Mouse (Mus musculus): Measurements from ENCODE around the gene Pnpla2. TPM values are rescaled to one million over a fixed set of nuclear protein-coding genes. Genes with fewer than 3 reads are reported as not detected.

Pnpla2 gene
- polyA plus RNA-seq, 1 experiment from 2014 or later: 20.3 TPM

GRCm38 (mm10) chr7:141468164-141468521 is 13.1 kb downstream of the Pnpla2 start:
- peak overlapping the region; percentile 80 for H3K4me3 ChIP-seq
- peaks cover 40% of the 10 kb centered on the region for H3K27me3 ChIP-seq (ENCODE audit: insufficient read depth, poor library complexity, severe bottlenecking)
- peak; percentile 36 for DNase-seq (ENCODE audit: low spot score)
- H3K9me3 ChIP-seq: no peaks in the 10 kb centered on the region
- H3K4me1 ChIP-seq (replicated peaks): peaks cover 68% of the 10 kb centered on the region
- WGBS: 25% methylated on average over 5 of the region's 5 CpGs
- peaks cover 39% of the 10 kb centered on the region for H3K36me3 ChIP-seq
- H3K27ac ChIP-seq: peak overlapping the region; percentile 93

GRCm38 (mm10) chr7:141468522-141469211 is 13.7 kb downstream of the Pnpla2 start:
- Histone ChIP-seq H3K4me3 (peak overlapping the region; percentile 80), H3K27me3 (ENCODE audit: insufficient read depth, poor library complexity, severe bottlenecking) (peaks cover 35% of the 10 kb centered on the region), H3K4me1 (replicated peaks) (peaks cover 68% of the 10 kb centered on the region), H3K9me3 (no peaks in the 10 kb centered on the region), H3K27ac (peak overlapping the region; percentile 93), H3K36me3 (peaks cover 39% of the 10 kb centered on the region)
- DNase-seq (ENCODE audit: low spot score): peak; percentile 75
- WGBS: 22% methylated on average over 8 of the region's 8 CpGs

- no peaks in the 10 kb centered on the region for H3K9me3 ChIP-seq
- DNase-seq (ENCODE audit: low spot score): no peak
- peaks cover 70% of the 10 kb centered on the region for H3K4me1 ChIP-seq (replicated peaks)
- H3K4me3 ChIP-seq: peak overlapping the region; percentile 80
- WGBS: 76% methylated on average over 6 of the region's 6 CpGs
- H3K27ac ChIP-seq: peak overlapping the region; percentile 93
- H3K27me3 ChIP-seq (ENCODE audit: insufficient read depth, poor library complexity, severe bottlenecking): peaks cover 28% of the 10 kb centered on the region
- H3K36me3 ChIP-seq: peaks cover 39% of the 10 kb centered on the region
These were observed 14.4 kb downstream of the Pnpla2 start for GRCm38 (mm10) chr7:141469352-141469751.

- peaks cover 21% of the 10 kb centered on the region for H3K27me3 ChIP-seq (ENCODE audit: insufficient read depth, poor library complexity, severe bottlenecking)
- peaks cover 65% of the 10 kb centered on the region for H3K4me1 ChIP-seq (replicated peaks)
- DNase-seq (ENCODE audit: low spot score): no peak
- H3K27ac ChIP-seq: peak overlapping the region; percentile 93; the same call in 1 of the 2 replicates
- H3K36me3 ChIP-seq: peaks cover 39% of the 10 kb centered on the region
- H3K4me3 ChIP-seq: peak overlapping the region; percentile 80; the same call in 1 of the 2 replicates
- H3K9me3 ChIP-seq: no peaks in the 10 kb centered on the region
- 90% methylated on average over 18 of the region's 18 CpGs for WGBS
These were observed 15.1 kb downstream of the Pnpla2 start for GRCm38 (mm10) chr7:141469901-141470636.

- Histone ChIP-seq H3K27ac (no peak overlapping the region), H3K4me1 (replicated peaks) (peaks cover 65% of the 10 kb centered on the region), H3K9me3 (no peaks in the 10 kb centered on the region), H3K27me3 (ENCODE audit: insufficient read depth, poor library complexity, severe bottlenecking) (peaks cover 17% of the 10 kb centered on the region), H3K4me3 (no peak overlapping the region), H3K36me3 (peaks cover 39% of the 10 kb centered on the region)
- 96% methylated on average over 10 of the region's 10 CpGs for WGBS
- DNase-seq (ENCODE audit: low spot score): no peak
These were observed 15.6 kb downstream of the Pnpla2 start for GRCm38 (mm10) chr7:141470637-141470944.

GRCm38 (mm10) chr7:141471236-141471635 is 16.2 kb downstream of the Pnpla2 start:
- Histone ChIP-seq H3K4me3 (no peak overlapping the region), H3K27ac (no peak overlapping the region), H3K9me3 (no peaks in the 10 kb centered on the region), H3K36me3 (peaks cover 39% of the 10 kb centered on the region), H3K4me1 (replicated peaks) (peaks cover 67% of the 10 kb centered on the region), H3K27me3 (ENCODE audit: insufficient read depth, poor library complexity, severe bottlenecking) (peaks cover 17% of the 10 kb centered on the region)
- 91% methylated on average over 1 of the region's 1 CpGs for WGBS
- DNase-seq (ENCODE audit: low spot score): no peak

- 82% methylated on average over 6 of the region's 6 CpGs for WGBS
- no peak for DNase-seq (ENCODE audit: low spot score)
- peaks cover 69% of the 10 kb centered on the region for H3K4me1 ChIP-seq (replicated peaks)
- H3K9me3 ChIP-seq: no peaks in the 10 kb centered on the region
- H3K36me3 ChIP-seq: peaks cover 39% of the 10 kb centered on the region
- no peak overlapping the region for H3K27ac ChIP-seq
- H3K4me3 ChIP-seq: no peak overlapping the region
- peaks cover 18% of the 10 kb centered on the region for H3K27me3 ChIP-seq (ENCODE audit: insufficient read depth, poor library complexity, severe bottlenecking)
These were observed 17.2 kb downstream of the Pnpla2 start for GRCm38 (mm10) chr7:141472226-141472625.

- Histone ChIP-seq H3K4me1 (replicated peaks) (peaks cover 69% of the 10 kb centered on the region), H3K4me3 (no peak overlapping the region)
- 86% methylated on average over 6 of the region's 6 CpGs for WGBS
These were observed 17.8 kb downstream of the Pnpla2 start for GRCm38 (mm10) chr7:141472763-141473162.

GRCm38 (mm10) chr7:141474160-141474559 is 19.2 kb downstream of the Pnpla2 start:
- Histone ChIP-seq H3K36me3 (peaks cover 38% of the 10 kb centered on the region), H3K27me3 (ENCODE audit: insufficient read depth, poor library complexity, severe bottlenecking) (peaks cover 26% of the 10 kb centered on the region), H3K9me3 (no peaks in the 10 kb centered on the region), H3K4me1 (replicated peaks) (peaks cover 62% of the 10 kb centered on the region), H3K4me3 (peak overlapping the region; percentile 65), H3K27ac (peak overlapping the region; percentile 99; the same call in 1 of the 2 replicates)
- WGBS: 12% methylated on average over 5 of the region's 5 CpGs
- no peak for DNase-seq (ENCODE audit: low spot score)

More at GRCm38 (mm10) chr7:141472763-141473162, 17.8 kb downstream of the Pnpla2 start:
- no peak overlapping the region for H3K27ac ChIP-seq
- peaks cover 39% of the 10 kb centered on the region for H3K36me3 ChIP-seq
- peaks cover 20% of the 10 kb centered on the region for H3K27me3 ChIP-seq (ENCODE audit: insufficient read depth, poor library complexity, severe bottlenecking)
- no peak for DNase-seq (ENCODE audit: low spot score)
- H3K9me3 ChIP-seq: no peaks in the 10 kb centered on the region

- Histone ChIP-seq H3K4me1 (replicated peaks) (peaks cover 51% of the 10 kb centered on the region), H3K4me3 (peak within 1 kb of the TSS; percentile 65), H3K36me3 (peaks cover 28% of the 10 kb centered on the region), H3K27ac (peak within 1 kb of the TSS; percentile 99), H3K27me3 (ENCODE audit: insufficient read depth, poor library complexity, severe bottlenecking) (peaks cover 26% of the 10 kb centered on the region), H3K9me3 (no peaks in the 10 kb centered on the region)
- peak; percentile 90 for DNase-seq (ENCODE audit: low spot score)
- WGBS: under 1% methylated on average over 87 of the region's 87 CpGs
These were observed 20.2 kb downstream of the Pnpla2 start, which contains the start of the genes Polr2l and Tspan4 for GRCm38 (mm10) chr7:141475011-141475804. TSS of gene Polr2l (minus strand) at chr7:141475132. TSS of gene Tspan4 (plus strand) at chr7:141475240.

GRCm38 (mm10) chr7:141475805-141476158 is 20.8 kb downstream of the Pnpla2 start:
- peak overlapping the region; percentile 99 for H3K27ac ChIP-seq
- 3% methylated on average over 12 of the region's 12 CpGs for WGBS

GRCm38 (mm10) chr7:141476226-141476980 is 21.4 kb downstream of the Pnpla2 start:
- peak; percentile 70 for DNase-seq (ENCODE audit: low spot score)
- 6% methylated on average over 17 of the region's 17 CpGs for WGBS
- Histone ChIP-seq H3K36me3 (peaks cover 16% of the 10 kb centered on the region), H3K27ac (peak overlapping the region; percentile 99), H3K27me3 (ENCODE audit: insufficient read depth, poor library complexity, severe bottlenecking) (peaks cover 26% of the 10 kb centered on the region), H3K4me1 (replicated peaks) (peaks cover 58% of the 10 kb centered on the region), H3K4me3 (peak overlapping the region; percentile 65), H3K9me3 (no peaks in the 10 kb centered on the region)

More at GRCm38 (mm10) chr7:141475805-141476158, 20.8 kb downstream of the Pnpla2 start:
- peaks cover 26% of the 10 kb centered on the region for H3K27me3 ChIP-seq (ENCODE audit: insufficient read depth, poor library complexity, severe bottlenecking)
- no peaks in the 10 kb centered on the region for H3K9me3 ChIP-seq
- peaks cover 51% of the 10 kb centered on the region for H3K4me1 ChIP-seq (replicated peaks)
- H3K36me3 ChIP-seq: peaks cover 22% of the 10 kb centered on the region
- DNase-seq (ENCODE audit: low spot score): no peak
- peak overlapping the region; percentile 65 for H3K4me3 ChIP-seq
